Mouse (Mus musculus) retina, postnatal 7 days (tissue): Measurements from ENCODE around the gene Sec14l1.

ENCODE experiments used
- DNase-seq: peaks from one replicate; pipeline ENCODE4 v3.0.0-alpha.2; 2012; ENCODE audit warnings: low read depth, low spot score

The Sec14l1 gene

GRCm38 (mm10) chr11:117152541-117152940, 37.6 kb downstream of the Sec14l1 start:
- no peak for DNase-seq

GRCm38 (mm10) chr11:117153553-117153952, 38.6 kb downstream of the Sec14l1 start:
- no peak for DNase-seq

- no peak for DNase-seq
Measured at GRCm38 (mm10) chr11:117154088-117154815, 39.3 kb downstream of the Sec14l1 start.

- DNase-seq, result peak; percentile 42
Measured at GRCm38 (mm10) chr11:117156725-117157124, 41.8 kb downstream of the Sec14l1 start.

GRCm38 (mm10) chr11:117158343-117158742, 43.4 kb downstream of the Sec14l1 start:
- DNase-seq, result no peak

GRCm38 (mm10) chr11:117159257-117159945, 44.4 kb downstream of the Sec14l1 start:
- DNase-seq, result no peak

- DNase-seq, result no peak
Measured at GRCm38 (mm10) chr11:117159946-117160307, 45.0 kb downstream of the Sec14l1 start.

GRCm38 (mm10) chr11:117160791-117161190, 45.8 kb downstream of the Sec14l1 start:
- no peak for DNase-seq

- DNase-seq, result no peak
Measured at GRCm38 (mm10) chr11:117161574-117161973, 46.6 kb downstream of the Sec14l1 start.

- DNase-seq, result no peak
Measured at GRCm38 (mm10) chr11:117163098-117163497, 48.1 kb downstream of the Sec14l1 start.

- DNase-seq, result no peak
Measured at GRCm38 (mm10) chr11:117163771-117164170, 48.8 kb downstream of the Sec14l1 start.

- no peak for DNase-seq
Measured at GRCm38 (mm10) chr11:117168278-117169087, 53.5 kb downstream of the Sec14l1 start.

GRCm38 (mm10) chr11:117169088-117169635, 54.2 kb downstream of the Sec14l1 start:
- no peak for DNase-seq

GRCm38 (mm10) chr11:117169801-117170565, 55.0 kb downstream of the Sec14l1 start:
- no peak for DNase-seq

GRCm38 (mm10) chr11:117174098-117174892, 59.3 kb downstream of the Sec14l1 start:
- DNase-seq, result no peak

- DNase-seq, result no peak
Measured at GRCm38 (mm10) chr11:117174924-117175323, 60.0 kb downstream of the Sec14l1 start.

- DNase-seq, result no peak
Measured at GRCm38 (mm10) chr11:117175472-117175871, 60.5 kb downstream of the Sec14l1 start.

- DNase-seq, result peak; percentile 51
Measured at GRCm38 (mm10) chr11:117176304-117176703, 61.3 kb downstream of the Sec14l1 start.

- no peak for DNase-seq
Measured at GRCm38 (mm10) chr11:117176900-117177299, 61.9 kb downstream of the Sec14l1 start.

GRCm38 (mm10) chr11:117177303-117177979, 62.5 kb downstream of the Sec14l1 start:
- DNase-seq, result peak; percentile 91
